Mouse (Mus musculus) lung, postnatal 0 days (tissue): ENCODE measurements around the gene Pmvk. TPM values are rescaled to one million over a fixed set of nuclear protein-coding genes. Genes with fewer than 3 reads are reported as not detected.

Experiments used
- ATAC-seq: fragments of 200-750 bp; cut with Nextera tagmentation; 2 replicates; pipeline ENCODE4 v1.8.0; 2017; ENCODE audit warnings: moderate library complexity
- DNase-seq: peaks from one replicate; pipeline ENCODE4 v3.0.0-alpha.2; 2016; ENCODE audit warnings: low spot score
- H3K27ac ChIP-seq: fragments of 300-500 bp; sonication (generic); 2 replicates; pipeline ENCODE4 v1.5.1; 2014; ENCODE audit warnings: antibody characterized with exemption, mild to moderate bottlenecking, low read length, mixed read lengths
- H3K27me3 ChIP-seq: fragments of 300-500 bp; sonication (generic); replicated peaks from 2 replicates; pipeline ENCODE4 v1.6.1; 2014; ENCODE audit warnings: low read length, mixed read lengths; ENCODE audit not compliant: insufficient read depth
- H3K36me3 ChIP-seq: fragments of 300-500 bp; sonication (generic); 2 replicates; pipeline ENCODE4 v1.6.1; 2014; ENCODE audit warnings: low read length, mixed read lengths; ENCODE audit not compliant: insufficient read depth
- H3K4me1 ChIP-seq: fragments of 300-500 bp; sonication (generic); 2 replicates; pipeline ENCODE4 v1.6.1; 2014; ENCODE audit warnings: antibody characterized with exemption, low read depth, low read length, mixed read lengths; ENCODE audit not compliant: insufficient read depth
- H3K4me2 ChIP-seq: fragments of 300-500 bp; sonication (generic); replicated peaks from 2 replicates; pipeline ENCODE4 v1.6.1; 2014; ENCODE audit warnings: low read depth, mild to moderate bottlenecking, low read length, moderate library complexity, mixed read lengths
- H3K4me3 ChIP-seq: fragments of 300-500 bp; sonication (generic); 2 replicates; pipeline ENCODE4 v1.5.1; 2014; ENCODE audit warnings: low read depth, low read length
- H3K9ac ChIP-seq: fragments of 300-500 bp; sonication (generic); replicated peaks from 2 replicates; pipeline ENCODE4 v1.6.1; 2014; ENCODE audit warnings: low read depth, mild to moderate bottlenecking
- H3K9me3 ChIP-seq: fragments of 300-500 bp; sonication (generic); 2 replicates; pipeline ENCODE4 v1.6.1; 2016; ENCODE audit warnings: low read length, mixed read lengths
- CTCF ChIP-seq: IDR thresholded peaks from 2 replicates; pipeline ENCODE4 v1.5.1; 2016; ENCODE audit warnings: antibody characterized with exemption, mild to moderate bottlenecking
- EP300 ChIP-seq: IDR thresholded peaks from 2 replicates; pipeline ENCODE4 v1.6.1; 2016; ENCODE audit warnings: antibody characterized with exemption, mild to moderate bottlenecking, control low read depth
- WGBS: fragments of 180-500 bp; shearing (Covaris S2); extraction: QIAGEN DNeasy Blood & Tissue Kit; methylation state at CpG from one replicate; pipeline ENCODE4 v1.1.7; 2014; 5-methylcytosine and 5-hydroxymethylcytosine counted together
- polyA plus RNA-seq: library from polyadenylated mRNA; unstranded; fragments of >200 nt; fragmentation: Nextera tagmentation; extraction: Ambion mirVana; gene quantifications from 2 replicates; pipeline ENCODE4 v1.2.1, GENCODE M21; 2015

The Pmvk gene
- polyA plus RNA-seq, 1 experiment from 2014 or later = 96.6 TPM

DNA sequence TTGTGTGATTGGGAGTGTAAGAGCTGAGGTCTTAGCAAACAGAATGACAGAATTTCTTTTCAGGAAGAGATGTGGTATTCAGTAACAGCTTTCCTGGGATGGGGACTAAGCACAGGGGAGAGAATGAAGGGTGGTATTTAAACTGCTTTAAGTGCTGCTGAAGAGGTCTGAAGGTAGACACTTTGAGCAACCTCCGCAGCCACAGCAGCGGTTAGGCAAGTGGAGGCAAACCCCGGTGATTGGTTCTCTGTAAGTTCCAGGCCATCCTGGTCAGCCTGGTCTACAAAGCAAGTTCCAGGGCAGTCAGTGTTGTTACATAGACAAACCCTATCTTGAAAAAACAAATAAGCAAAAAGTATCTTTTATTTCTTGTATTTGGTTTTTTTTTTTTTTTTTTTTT, 34.4 kb upstream of the Pmvk start:
- Histone ChIP-seq H3K4me2 (peak overlapping the region; percentile 87), H3K4me1 (peaks cover 15% of the 10 kb centered on the region; the same call in 1 of the 2 replicates), H3K27me3 (no peaks in the 10 kb centered on the region), H3K9ac (peak overlapping the region; percentile 77), H3K9me3 (no peaks in the 10 kb centered on the region), H3K4me3 (peak overlapping the region; percentile 71), H3K36me3 (0 out of 2 replicates have a peak, but pooled peaks cover 9% of the 10 kb centered on the region), H3K27ac (peak overlapping the region; percentile 99)
- DNase-seq (peak; percentile 70), ATAC-seq (no peak)
- WGBS = 14% methylated on average over 3 of the region's 3 CpGs
- no peak for TF ChIP-seq EP300
- TF ChIP-seq CTCF = no peak

DNA sequence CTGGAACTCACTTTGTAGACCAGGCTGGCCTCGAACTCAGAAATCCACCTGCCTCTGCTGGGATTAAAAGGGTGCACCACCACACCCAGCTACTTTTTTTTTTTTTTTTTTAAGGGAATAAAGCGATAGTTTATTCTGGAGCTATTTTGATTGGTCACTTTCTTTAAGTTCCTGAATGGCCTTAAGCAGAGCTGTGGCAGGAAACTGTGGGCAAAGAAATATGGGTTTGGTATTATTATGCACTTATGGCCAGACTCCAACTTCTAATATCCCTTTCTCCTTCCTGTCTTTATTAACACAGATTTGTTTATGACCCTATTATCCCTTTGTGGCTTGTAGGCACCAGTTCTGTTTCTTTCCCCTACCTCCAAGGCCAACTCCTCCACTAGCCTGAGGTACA, 33.9 kb upstream of the Pmvk start:
- peaks cover 15% of the 10 kb centered on the region; the same call in 1 of the 2 replicates for H3K4me1 ChIP-seq

GRCm38 (mm10) chr3:89421002-89421774, 33.2 kb upstream of the Pmvk start:
- H3K9me3 ChIP-seq = no peaks in the 10 kb centered on the region
- TF ChIP-seq CTCF (no peak), EP300 (peak; percentile 70)
- DNase-seq (peak; percentile 98), ATAC-seq (peak; percentile 80)
- WGBS = under 1% methylated on average over 11 of the region's 11 CpGs
- H3K36me3 ChIP-seq = peaks cover 12% of the 10 kb centered on the region; the same call in 1 of the 2 replicates
- H3K4me2 ChIP-seq = peak overlapping the region; percentile 67
- H3K9ac ChIP-seq = peak overlapping the region; percentile 51
- peak overlapping the region; percentile 99 for H3K27ac ChIP-seq
- no peaks in the 10 kb centered on the region for H3K27me3 ChIP-seq
- H3K4me3 ChIP-seq = peak overlapping the region; percentile 45
- H3K4me1 ChIP-seq = peaks cover 15% of the 10 kb centered on the region; the same call in 1 of the 2 replicates

More for the DNA sequence above, 33.9 kb upstream of the Pmvk start:
- Histone ChIP-seq H3K27ac (peak overlapping the region; percentile 99), H3K9ac (no peak overlapping the region), H3K4me3 (peak overlapping the region; percentile 71; the same call in 1 of the 2 replicates), H3K27me3 (no peaks in the 10 kb centered on the region), H3K36me3 (peaks cover 12% of the 10 kb centered on the region; the same call in 1 of the 2 replicates), H3K9me3 (no peaks in the 10 kb centered on the region), H3K4me2 (peak overlapping the region; percentile 67)
- DNase-seq (no peak), ATAC-seq (no peak)
- WGBS = 15% methylated on average over 2 of the region's 2 CpGs
- TF ChIP-seq CTCF = no peak
- no peak for TF ChIP-seq EP300

DNA sequence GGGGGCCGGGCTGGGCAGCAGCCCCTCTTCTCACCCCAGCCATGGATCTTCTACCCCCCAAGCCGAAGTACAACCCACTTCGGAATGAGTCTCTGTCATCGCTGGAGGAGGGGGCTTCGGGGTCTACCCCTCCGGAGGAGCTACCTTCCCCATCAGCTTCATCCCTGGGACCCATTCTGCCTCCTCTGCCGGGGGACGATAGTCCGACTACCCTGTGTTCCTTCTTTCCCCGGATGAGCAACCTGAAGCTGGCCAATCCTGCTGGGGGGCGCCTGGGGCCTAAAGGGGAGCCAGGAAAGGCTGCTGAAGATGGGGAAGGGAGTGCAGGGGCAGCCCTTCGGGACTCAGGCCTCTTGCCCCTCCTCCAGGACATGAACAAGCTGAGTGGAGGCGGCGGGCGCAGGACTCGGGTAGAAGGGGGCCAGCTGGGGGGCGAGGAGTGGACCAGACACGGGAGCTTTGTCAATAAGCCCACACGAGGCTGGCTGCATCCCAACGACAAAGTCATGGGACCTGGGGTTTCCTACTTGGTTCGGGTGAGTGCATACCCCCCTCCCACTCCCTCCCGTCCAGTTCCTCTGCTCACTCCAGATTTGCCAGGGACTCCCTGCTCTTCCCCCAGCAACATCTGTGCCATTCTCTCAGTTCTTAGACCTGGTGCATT, 32.4 kb upstream of the Pmvk start:
- Histone ChIP-seq H3K9ac (peak overlapping the region; percentile 51), H3K27me3 (no peaks in the 10 kb centered on the region), H3K4me2 (peak overlapping the region; percentile 67), H3K4me3 (peak overlapping the region; percentile 45), H3K4me1 (peaks cover 15% of the 10 kb centered on the region; the same call in 1 of the 2 replicates), H3K27ac (peak overlapping the region; percentile 99), H3K9me3 (no peaks in the 10 kb centered on the region), H3K36me3 (peaks cover 13% of the 10 kb centered on the region; the same call in 1 of the 2 replicates)
- TF ChIP-seq CTCF (no peak), EP300 (no peak)
- ATAC-seq = no peak
- 7% methylated on average over 21 of the region's 22 CpGs for WGBS
- DNase-seq = peak; percentile 34

DNA sequence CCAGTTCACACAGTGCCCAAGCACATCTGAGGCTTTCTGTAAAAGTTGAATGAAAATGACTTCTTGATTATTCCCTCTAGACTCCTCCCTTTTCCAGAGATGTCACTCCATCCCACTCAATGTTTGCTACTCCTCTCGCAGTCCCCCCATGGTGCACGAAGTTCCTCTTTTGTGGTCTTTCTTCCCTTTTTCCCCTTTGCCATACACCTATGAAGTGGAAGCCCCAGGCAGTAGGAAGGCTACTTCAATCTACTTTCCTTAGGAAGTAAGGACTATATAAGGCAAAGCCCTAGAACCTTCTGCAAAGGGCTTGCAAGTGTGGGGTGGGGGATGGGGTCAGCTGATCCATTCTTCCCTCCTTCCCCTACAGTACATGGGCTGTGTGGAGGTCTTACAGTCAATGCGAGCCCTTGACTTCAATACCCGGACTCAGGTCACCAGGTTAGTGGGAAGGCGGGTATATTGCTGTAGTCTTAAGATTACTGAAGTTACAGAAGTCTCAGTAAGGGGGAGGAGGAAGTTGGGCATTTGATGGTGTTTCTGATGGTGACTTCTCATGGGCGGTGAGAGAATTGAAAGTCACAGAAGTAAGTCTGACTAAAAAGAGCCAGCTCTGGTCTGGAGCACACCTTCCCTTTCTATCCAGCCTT, 31.7 kb upstream of the Pmvk start:
- Histone ChIP-seq H3K9ac (no peak overlapping the region), H3K4me2 (peak overlapping the region; percentile 67), H3K27ac (no peak overlapping the region), H3K27me3 (no peaks in the 10 kb centered on the region), H3K4me1 (peaks cover 15% of the 10 kb centered on the region; the same call in 1 of the 2 replicates), H3K9me3 (no peaks in the 10 kb centered on the region), H3K4me3 (peak overlapping the region; percentile 45; the same call in 1 of the 2 replicates), H3K36me3 (peaks cover 20% of the 10 kb centered on the region)
- ATAC-seq = no peak
- no peak for TF ChIP-seq EP300
- no peak for TF ChIP-seq CTCF
- no peak for DNase-seq
- 61% methylated on average over 6 of the region's 6 CpGs for WGBS
